Mouse (Mus musculus): ENCODE measurements around the gene Arhgef17. TPM values are rescaled to one million over a fixed set of nuclear protein-coding genes. Genes with fewer than 3 reads are reported as not detected.

The Arhgef17 gene
- total RNA-seq, 2 experiments from 2014 or later = 58.2 to 59.6 TPM

DNA sequence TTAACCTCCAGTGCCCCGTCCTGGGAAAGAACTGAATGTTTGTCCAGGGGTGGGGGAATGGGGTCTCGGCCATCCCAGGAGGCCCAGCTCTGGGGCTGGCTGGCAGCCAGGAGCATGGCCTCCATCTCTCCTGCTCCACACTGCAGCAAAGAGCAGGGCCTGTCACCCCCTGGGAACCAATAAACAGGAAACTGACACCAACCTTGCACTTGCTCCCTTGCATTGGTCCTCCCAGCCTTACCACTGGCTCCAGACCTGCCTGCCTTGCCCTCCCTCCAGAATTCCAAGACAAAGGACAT lies 12.1 kb downstream of the Arhgef17 start:
- intact Hi-C loops (cut with DNase I) = no loop called here
- DNase-seq (ENCODE audit: extremely low spot score in 1 of 2, low spot score in 2 of 2) = peak in 1 of 2 experiments; percentile 82

GRCm38 (mm10) chr7:100919006-100919808 lies 12.7 kb downstream of the Arhgef17 start:
- no peak for DNase-seq (ENCODE audit: extremely low spot score in 1 of 2, low spot score in 2 of 2)
- intact Hi-C loops (cut with DNase I) = no loop called here

- intact Hi-C loops (cut with DNase I) = no loop called here
- peak in 1 of 2 experiments; percentile 83 for DNase-seq (ENCODE audit: extremely low spot score in 1 of 2, low spot score in 2 of 2)
Measured at GRCm38 (mm10) chr7:100918176-100918575, 13.7 kb downstream of the Arhgef17 start.

- peak in 1 of 2 experiments; percentile 28 for DNase-seq (ENCODE audit: extremely low spot score in 1 of 2, low spot score in 2 of 2)
- intact Hi-C loops (cut with DNase I) = no loop called here
Measured at GRCm38 (mm10) chr7:100917751-100918150, 14.2 kb downstream of the Arhgef17 start.

- intact Hi-C loops (cut with DNase I) = no loop called here
- no peak for DNase-seq (ENCODE audit: extremely low spot score in 1 of 2, low spot score in 2 of 2)
Measured at GRCm38 (mm10) chr7:100916526-100916925, 15.4 kb downstream of the Arhgef17 start.

DNA sequence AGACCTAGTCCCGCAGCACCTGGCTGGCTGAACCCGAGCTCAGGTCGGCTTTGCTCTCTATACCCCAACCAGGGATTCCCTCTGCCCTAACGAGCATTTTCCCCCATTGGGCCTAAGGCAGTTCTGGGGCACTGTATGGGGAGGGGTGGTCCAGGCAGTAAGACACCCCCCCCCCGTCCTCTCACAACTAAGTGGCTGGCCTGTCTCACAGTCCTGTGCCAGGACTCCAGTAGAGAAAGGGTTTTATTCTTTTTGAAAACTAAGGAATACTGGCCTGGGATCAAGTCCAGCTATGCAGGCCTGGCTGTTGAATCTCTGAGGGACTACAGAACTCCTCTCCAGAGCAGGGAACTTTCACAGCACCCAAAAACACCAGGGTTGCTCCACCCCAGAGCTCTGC lies 16.7 kb downstream of the Arhgef17 start:
- no peak for DNase-seq (ENCODE audit: extremely low spot score in 1 of 2, low spot score in 2 of 2)
- intact Hi-C loops (cut with DNase I) = no loop called here

DNA sequence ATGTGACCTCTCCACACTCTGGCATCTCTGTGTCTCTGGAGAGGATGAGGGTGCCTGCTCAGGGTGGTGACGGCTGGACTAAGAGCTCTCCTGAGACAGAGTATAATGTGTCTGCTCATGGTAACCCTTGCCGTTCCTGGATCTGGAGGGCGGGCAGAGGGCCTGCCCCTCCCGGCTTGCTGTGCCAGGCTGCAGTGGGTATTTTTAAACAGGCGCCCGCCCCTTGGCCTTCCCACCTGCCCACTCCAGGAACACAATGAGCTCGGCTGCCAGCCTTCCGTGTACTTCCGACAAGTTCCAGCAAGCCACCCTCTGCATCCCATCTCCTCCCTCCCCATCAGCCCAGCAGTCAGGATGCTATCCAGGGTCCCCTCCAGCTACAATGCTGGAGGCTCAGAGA lies 20.1 kb downstream of the Arhgef17 start:
- no peak for DNase-seq (ENCODE audit: extremely low spot score in 1 of 2, low spot score in 2 of 2)
- intact Hi-C loops (cut with DNase I) = no loop called here

GRCm38 (mm10) chr7:100911246-100911770 lies 20.6 kb downstream of the Arhgef17 start:
- intact Hi-C loops (cut with DNase I) = no loop called here
- DNase-seq (ENCODE audit: extremely low spot score in 1 of 2, low spot score in 2 of 2) = peak in 1 of 2 experiments; percentile 71

GRCm38 (mm10) chr7:100908567-100908966 lies 23.3 kb downstream of the Arhgef17 start:
- intact Hi-C loops (cut with DNase I) = loop anchor here (10.0 kb wide), 1 partner anchor 386 kb away; no protein-coding TSS in a partner anchor
- peak in 1 of 2 experiments; percentile 60 for DNase-seq (ENCODE audit: extremely low spot score in 1 of 2, low spot score in 2 of 2)

- DNase-seq (ENCODE audit: extremely low spot score in 1 of 2, low spot score in 2 of 2) = peak in 1 of 2 experiments; percentile 85
- intact Hi-C loops (cut with DNase I) = loop anchor here (10.0 kb wide), 1 partner anchor 387 kb away; no protein-coding TSS in a partner anchor
Measured at GRCm38 (mm10) chr7:100908061-100908460, 23.8 kb downstream of the Arhgef17 start.

DNA sequence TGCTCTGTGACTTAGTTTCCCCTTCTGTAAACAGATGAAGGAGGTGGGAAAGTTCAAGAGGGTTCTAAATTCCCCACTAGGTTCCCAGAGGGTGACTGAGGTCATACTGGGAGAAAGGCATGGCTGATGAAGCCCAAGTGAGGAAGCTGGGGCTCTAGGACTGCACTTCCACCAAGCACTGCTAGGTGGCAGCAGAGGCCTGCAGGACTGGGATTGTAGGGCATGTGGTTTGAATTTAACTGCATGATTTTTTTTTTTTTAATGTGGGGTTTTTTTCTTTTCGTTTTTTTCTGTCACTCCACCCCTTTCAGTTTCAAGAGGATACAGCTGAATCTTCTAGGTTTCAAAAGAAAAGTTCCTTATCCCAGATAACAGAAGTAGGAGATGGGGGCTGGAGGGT lies 24.7 kb downstream of the Arhgef17 start:
- intact Hi-C loops (cut with DNase I) = loop anchor here (2.0 to 10.0 kb wide), 2 partner anchors 26 to 388 kb away; partner anchors contain the start of gene Arhgef17
- DNase-seq (ENCODE audit: extremely low spot score in 1 of 2, low spot score in 2 of 2) = peak; percentile 74 to 78

GRCm38 (mm10) chr7:100906029-100906789 lies 25.7 kb downstream of the Arhgef17 start:
- DNase-seq (ENCODE audit: extremely low spot score in 1 of 2, low spot score in 2 of 2) = no peak
- intact Hi-C loops (cut with DNase I) = loop anchor here (2.0 to 10.0 kb wide), 2 partner anchors 27 to 389 kb away; partner anchors contain the start of gene Arhgef17

DNA sequence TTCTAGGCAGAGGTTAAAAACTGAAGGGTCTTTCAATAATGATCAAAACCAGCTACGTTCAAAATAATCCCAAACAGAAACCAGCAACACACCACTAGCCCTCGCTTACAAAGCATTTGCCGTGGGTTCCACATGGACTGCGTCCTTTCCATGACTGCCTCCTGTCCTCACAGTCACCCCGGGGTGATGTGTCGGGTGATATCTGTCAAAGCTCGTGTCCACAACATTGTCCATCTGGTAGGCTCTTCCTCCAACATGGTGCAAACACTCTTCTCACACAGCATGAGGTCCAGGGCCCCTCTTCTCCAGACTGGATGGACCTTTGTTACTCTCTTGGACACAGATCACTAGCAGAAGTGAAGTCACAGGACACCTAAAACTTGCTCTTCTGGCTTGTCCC lies 26.9 kb downstream of the Arhgef17 start:
- DNase-seq (ENCODE audit: extremely low spot score in 1 of 2, low spot score in 2 of 2) = no peak
- intact Hi-C loops (cut with DNase I) = loop anchor here (10.0 kb wide), 1 partner anchor 390 kb away; no protein-coding TSS in a partner anchor

DNA sequence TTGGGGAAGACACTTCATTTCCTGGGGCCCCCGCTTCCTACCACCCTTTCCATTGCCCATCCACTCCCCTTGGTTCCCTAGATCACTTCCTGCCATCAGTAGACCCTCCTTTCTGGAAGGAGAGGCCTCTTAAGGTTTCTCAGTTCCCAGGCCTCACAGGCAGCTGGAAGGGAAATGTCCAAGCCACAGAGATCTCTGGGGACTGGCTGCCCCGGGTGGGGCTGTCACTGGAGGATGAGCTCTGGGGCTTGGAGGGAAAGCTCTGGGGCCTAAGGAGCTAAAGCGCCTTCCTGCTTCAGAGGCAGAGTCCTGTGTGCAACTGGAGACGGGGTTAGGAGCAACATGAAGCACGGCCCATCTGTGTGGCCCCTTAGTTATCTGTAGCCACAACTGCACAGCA lies 27.3 kb downstream of the Arhgef17 start:
- DNase-seq (ENCODE audit: extremely low spot score in 1 of 2, low spot score in 2 of 2) = peak in 1 of 2 experiments; percentile 63

DNA sequence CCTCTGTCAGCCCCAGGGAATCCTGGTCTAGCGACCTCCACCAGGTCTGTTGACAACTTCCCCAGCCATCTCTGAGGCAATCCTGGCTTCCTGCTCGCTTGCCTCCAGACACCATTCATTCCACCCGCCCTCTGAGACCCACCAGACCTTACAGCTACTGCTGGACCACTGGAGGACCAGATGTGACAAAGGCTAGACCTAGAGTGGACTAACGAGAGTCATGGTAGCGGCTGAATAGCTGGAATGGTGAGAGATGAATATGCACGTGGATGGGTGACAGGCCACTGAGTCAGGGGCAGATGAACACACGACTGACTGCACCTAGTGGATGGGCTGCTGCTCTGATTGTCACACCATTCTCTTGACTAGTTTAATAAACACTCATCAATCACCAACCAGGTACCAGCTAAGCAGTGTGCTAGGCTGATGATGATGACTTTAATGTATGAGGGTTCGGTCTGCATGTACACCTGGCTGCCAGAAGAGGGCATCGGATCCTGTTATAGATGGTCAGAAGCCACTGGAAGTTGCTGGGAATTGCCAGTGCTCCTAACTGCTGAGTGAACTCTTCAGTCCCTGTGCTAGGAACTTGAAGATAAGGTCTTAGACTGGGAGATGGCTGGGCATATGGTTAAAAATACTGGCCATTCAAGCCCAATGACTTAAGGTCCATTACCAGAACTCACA lies 29.3 kb downstream of the Arhgef17 start:
- DNase-seq (ENCODE audit: extremely low spot score in 1 of 2, low spot score in 2 of 2) = no peak
- intact Hi-C loops (cut with DNase I) = loop anchor here (2.0 to 10.0 kb wide), 2 partner anchors 150 to 392 kb away; no protein-coding TSS in a partner anchor

More for the DNA sequence above, 27.3 kb downstream of the Arhgef17 start:
- intact Hi-C loops (cut with DNase I) = loop anchor here (10.0 kb wide), 1 partner anchor 390 kb away; no protein-coding TSS in a partner anchor

DNA sequence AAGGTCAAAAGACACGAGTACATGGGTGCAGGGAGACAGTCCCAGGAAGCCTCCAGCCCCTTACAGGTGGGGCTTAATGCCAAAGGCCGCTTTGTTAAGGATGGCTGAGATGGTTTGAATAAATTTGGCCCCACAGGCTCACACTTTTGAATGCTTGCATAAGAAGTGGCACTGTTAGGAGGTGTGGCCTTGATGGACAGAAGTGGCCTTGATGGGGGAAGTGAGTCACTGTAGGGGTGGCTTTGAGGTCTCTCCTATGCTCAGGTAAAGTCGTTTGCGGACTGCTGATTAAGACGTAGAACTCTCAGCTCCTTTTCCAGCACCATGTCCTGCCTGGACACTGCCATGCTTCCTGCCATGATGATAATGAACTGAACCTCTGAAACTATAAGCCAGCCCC lies 34.1 kb downstream of the Arhgef17 start:
- intact Hi-C loops (cut with DNase I) = no loop called here
- no peak for DNase-seq (ENCODE audit: extremely low spot score in 1 of 2, low spot score in 2 of 2)

GRCm38 (mm10) chr7:100894833-100895226 lies 37.1 kb downstream of the Arhgef17 start:
- intact Hi-C loops (cut with DNase I) = no loop called here

DNA sequence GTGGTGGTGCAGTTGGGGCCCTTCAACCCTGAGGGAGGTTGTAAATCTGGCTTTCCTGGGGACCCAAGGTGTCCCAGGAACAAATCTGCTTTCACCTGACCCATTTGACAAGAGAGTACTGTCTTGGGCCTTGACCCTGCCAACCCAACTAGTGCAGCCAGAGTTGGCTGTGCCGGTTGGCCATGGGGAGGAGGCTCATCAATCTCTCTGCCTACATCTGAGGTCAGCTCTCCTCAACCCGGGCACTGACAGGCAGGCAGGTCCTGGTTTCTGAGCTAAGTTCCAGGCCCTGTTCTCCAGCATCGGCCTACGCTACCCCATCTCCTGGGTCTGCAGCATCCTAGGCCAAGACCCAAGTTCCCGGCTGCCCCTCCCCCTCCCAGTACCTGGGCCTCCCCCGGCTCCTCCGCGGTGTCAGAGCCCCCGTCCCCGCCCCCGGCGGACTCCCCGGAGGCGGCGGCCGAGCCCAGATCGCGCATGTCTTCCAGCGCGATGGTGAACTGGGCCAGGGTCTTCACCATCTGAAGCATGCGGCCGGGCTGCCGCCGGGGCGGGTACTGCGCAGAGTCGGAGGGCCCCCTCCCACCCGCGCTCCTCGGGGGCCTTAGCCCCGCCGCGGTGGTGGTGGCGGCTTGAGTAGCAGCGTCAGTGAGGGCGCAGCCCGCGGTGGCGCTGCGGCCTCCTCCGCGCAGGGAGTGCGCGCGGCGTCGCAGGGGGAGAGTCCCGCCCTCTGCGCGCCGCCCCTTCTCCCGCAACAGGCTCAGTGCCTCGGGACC lies 37.7 kb downstream of the Arhgef17 start:
- DNase-seq (ENCODE audit: extremely low spot score in 1 of 2, low spot score in 2 of 2) = peak; percentile 29 to 75
- intact Hi-C loops (cut with DNase I) = no loop called here

More at GRCm38 (mm10) chr7:100894833-100895226, 37.1 kb downstream of the Arhgef17 start:
- DNase-seq (ENCODE audit: extremely low spot score in 1 of 2, low spot score in 2 of 2) = no peak

Measured in left cerebral cortex, postnatal 10 days (tissue).